Mouse (Mus musculus): Measurements from ENCODE around the gene Tex2. TPM values are rescaled to one million over a fixed set of nuclear protein-coding genes. Genes with fewer than 3 reads are reported as not detected.

The Tex2 gene
- polyA plus RNA-seq, 2 experiments = 8.7 to 10.8 TPM

- 89% methylated on average over 7 of the region's 7 CpGs for WGBS
- ATAC-seq (ENCODE audit: low FRiP score, low read depth) = no peak
- H3K9ac ChIP-seq (ENCODE audit: low read depth, low read length, severe bottlenecking) = no peak overlapping the region
These were observed 105.6 kb downstream of the Tex2 start for GRCm38 (mm10) chr11:106507638-106508037.

GRCm38 (mm10) chr11:106506211-106506610 lies 107.0 kb downstream of the Tex2 start:
- Histone ChIP-seq H3K27me3 (ENCODE audit: control insufficient read depth, insufficient read depth, low read length) (no peaks in the 10 kb centered on the region), H3K4me3 (replicated peaks; ENCODE audit: low read length) (no peak overlapping the region), H3K4me2 (replicated peaks; ENCODE audit: low read depth, low read length, severe bottlenecking) (no peak overlapping the region), H3K9ac (ENCODE audit: low read depth, low read length, severe bottlenecking) (no peak overlapping the region), H3K27ac (replicated peaks; ENCODE audit: low read depth, low read length) (no peak overlapping the region), H3K9me3 (ENCODE audit: control insufficient read depth, low read length) (no peaks in the 10 kb centered on the region), H3K4me1 (ENCODE audit: control insufficient read depth, insufficient read depth, low read length) (no peaks in the 10 kb centered on the region), H3K36me3 (ENCODE audit: control insufficient read depth, insufficient read depth, low read length) (peaks cover 24% of the 10 kb centered on the region)
- WGBS = 90% methylated on average over 6 of the region's 6 CpGs
- no peak for TF ChIP-seq POLR2A (IDR thresholded peaks at IDR 0.05; ENCODE audit: borderline replicate concordance, extremely low read depth, insufficient read depth, insufficient read length)
- DNase-seq (ENCODE audit: low spot score) (no peak), ATAC-seq (ENCODE audit: low FRiP score, low read depth) (no peak)

More at GRCm38 (mm10) chr11:106507638-106508037, 105.6 kb downstream of the Tex2 start:
- Histone ChIP-seq H3K4me3 (replicated peaks; ENCODE audit: low read length) (no peak overlapping the region), H3K4me1 (ENCODE audit: control insufficient read depth, insufficient read depth, low read length) (no peaks in the 10 kb centered on the region), H3K27ac (replicated peaks; ENCODE audit: low read depth, low read length) (no peak overlapping the region), H3K36me3 (ENCODE audit: control insufficient read depth, insufficient read depth, low read length) (peaks cover 37% of the 10 kb centered on the region), H3K27me3 (ENCODE audit: control insufficient read depth, insufficient read depth, low read length) (no peaks in the 10 kb centered on the region), H3K4me2 (replicated peaks; ENCODE audit: low read depth, low read length, severe bottlenecking) (no peak overlapping the region), H3K9me3 (ENCODE audit: control insufficient read depth, low read length) (no peaks in the 10 kb centered on the region)
- no peak for TF ChIP-seq POLR2A (IDR thresholded peaks at IDR 0.05; ENCODE audit: borderline replicate concordance, extremely low read depth, insufficient read depth, insufficient read length)
- DNase-seq (ENCODE audit: low spot score) = no peak

- Histone ChIP-seq H3K4me3 (replicated peaks; ENCODE audit: low read length) (no peak overlapping the region), H3K4me1 (ENCODE audit: control insufficient read depth, insufficient read depth, low read length) (peaks cover 4% of the 10 kb centered on the region; the same call in 1 of the 2 replicates), H3K27ac (replicated peaks; ENCODE audit: low read depth, low read length) (no peak overlapping the region), H3K9me3 (ENCODE audit: control insufficient read depth, low read length) (no peaks in the 10 kb centered on the region), H3K4me2 (replicated peaks; ENCODE audit: low read depth, low read length, severe bottlenecking) (no peak overlapping the region), H3K9ac (ENCODE audit: low read depth, low read length, severe bottlenecking) (no peak overlapping the region), H3K36me3 (ENCODE audit: control insufficient read depth, insufficient read depth, low read length) (peaks cover 5% of the 10 kb centered on the region; the same call in 1 of the 2 replicates), H3K27me3 (ENCODE audit: control insufficient read depth, insufficient read depth, low read length) (no peaks in the 10 kb centered on the region)
- no peak for ATAC-seq (ENCODE audit: low FRiP score, low read depth)
- no peak for TF ChIP-seq POLR2A (IDR thresholded peaks at IDR 0.05; ENCODE audit: borderline replicate concordance, extremely low read depth, insufficient read depth, insufficient read length)
- DNase-seq (ENCODE audit: low spot score) = no peak
These were observed 109.1 kb downstream of the Tex2 start for GRCm38 (mm10) chr11:106504129-106504528.

GRCm38 (mm10) chr11:106503425-106503717 lies 109.9 kb downstream of the Tex2 start:
- Histone ChIP-seq H3K9me3 (ENCODE audit: control insufficient read depth, low read length) (no peaks in the 10 kb centered on the region), H3K27ac (replicated peaks; ENCODE audit: low read depth, low read length) (0 out of 2 replicates have a peak overlapping the region, but pooled peaks have one; percentile 70), H3K4me3 (replicated peaks; ENCODE audit: low read length) (no peak overlapping the region), H3K4me1 (ENCODE audit: control insufficient read depth, insufficient read depth, low read length) (peaks cover 4% of the 10 kb centered on the region; the same call in 1 of the 2 replicates), H3K9ac (ENCODE audit: low read depth, low read length, severe bottlenecking) (no peak overlapping the region), H3K27me3 (ENCODE audit: control insufficient read depth, insufficient read depth, low read length) (no peaks in the 10 kb centered on the region), H3K4me2 (replicated peaks; ENCODE audit: low read depth, low read length, severe bottlenecking) (no peak overlapping the region), H3K36me3 (ENCODE audit: control insufficient read depth, insufficient read depth, low read length) (no peaks in the 10 kb centered on the region)
- ATAC-seq (ENCODE audit: low FRiP score, low read depth) (no peak), DNase-seq (ENCODE audit: low spot score) (no peak)
- WGBS = 73% methylated on average over 4 of the region's 4 CpGs
- no peak for TF ChIP-seq POLR2A (IDR thresholded peaks at IDR 0.05; ENCODE audit: borderline replicate concordance, extremely low read depth, insufficient read depth, insufficient read length)

GRCm38 (mm10) chr11:106502631-106503424 lies 110.4 kb downstream of the Tex2 start:
- Histone ChIP-seq H3K27ac (replicated peaks; ENCODE audit: low read depth, low read length) (peak overlapping the region; percentile 70), H3K27me3 (ENCODE audit: control insufficient read depth, insufficient read depth, low read length) (no peaks in the 10 kb centered on the region), H3K9ac (ENCODE audit: low read depth, low read length, severe bottlenecking) (no peak overlapping the region), H3K4me3 (replicated peaks; ENCODE audit: low read length) (no peak overlapping the region), H3K4me1 (ENCODE audit: control insufficient read depth, insufficient read depth, low read length) (peaks cover 4% of the 10 kb centered on the region; the same call in 1 of the 2 replicates), H3K36me3 (ENCODE audit: control insufficient read depth, insufficient read depth, low read length) (no peaks in the 10 kb centered on the region), H3K9me3 (ENCODE audit: control insufficient read depth, low read length) (no peaks in the 10 kb centered on the region), H3K4me2 (replicated peaks; ENCODE audit: low read depth, low read length, severe bottlenecking) (0 out of 2 replicates have a peak overlapping the region, but pooled peaks have one; percentile 5)
- ATAC-seq (ENCODE audit: low FRiP score, low read depth) (no peak), DNase-seq (ENCODE audit: low spot score) (no peak)
- WGBS = 60% methylated on average over 13 of the region's 13 CpGs
- no peak for TF ChIP-seq POLR2A (IDR thresholded peaks at IDR 0.05; ENCODE audit: borderline replicate concordance, extremely low read depth, insufficient read depth, insufficient read length)
